Mouse (Mus musculus): ENCODE data around the gene Preb. TPM values are rescaled to one million over a fixed set of nuclear protein-coding genes. Genes with fewer than 3 reads are reported as not detected.

Gene Preb
- polyA plus RNA-seq, 2 experiments, result 91.1 to 259 TPM

GRCm38 (mm10) chr5:30950451-30950850 is 9.7 kb downstream of the Preb start:
- no peak for DNase-seq (ENCODE audit: low spot score)
- TF ChIP-seq POLR2A (IDR thresholded peaks at IDR 0.05; ENCODE audit: borderline replicate concordance, extremely low read depth, insufficient read depth, insufficient read length), result no peak
- WGBS, result 58% methylated on average over 4 of the region's 4 CpGs
- Histone ChIP-seq H3K36me3 (ENCODE audit: control insufficient read depth, insufficient read depth, low read length) (peaks cover 34% of the 10 kb centered on the region), H3K4me3 (replicated peaks; ENCODE audit: low read length) (peak overlapping the region; percentile 44), H3K9ac (ENCODE audit: low read depth, low read length, severe bottlenecking) (peak overlapping the region; percentile 47; the same call in 1 of the 2 replicates), H3K27me3 (ENCODE audit: control insufficient read depth, insufficient read depth, low read length) (no peaks in the 10 kb centered on the region), H3K4me2 (replicated peaks; ENCODE audit: low read depth, low read length, severe bottlenecking) (peak overlapping the region; percentile 66), H3K27ac (replicated peaks; ENCODE audit: low read depth, low read length) (no peak overlapping the region), H3K4me1 (ENCODE audit: control insufficient read depth, insufficient read depth, low read length) (peaks cover 6% of the 10 kb centered on the region; the same call in 1 of the 2 replicates), H3K9me3 (ENCODE audit: control insufficient read depth, low read length) (no peaks in the 10 kb centered on the region)
- ATAC-seq (ENCODE audit: low FRiP score, low read depth), result no peak

- H3K27ac ChIP-seq (replicated peaks; ENCODE audit: low read depth, low read length), result peak overlapping the region; percentile 50; the same call in 1 of the 2 replicates
- no peaks in the 10 kb centered on the region for H3K9me3 ChIP-seq (ENCODE audit: control insufficient read depth, low read length)
- WGBS, result 2% methylated on average over 31 of the region's 31 CpGs
- H3K4me3 ChIP-seq (replicated peaks; ENCODE audit: low read length), result peak overlapping the region; percentile 44
- DNase-seq (ENCODE audit: low spot score) (peak; percentile 92), ATAC-seq (ENCODE audit: low FRiP score, low read depth) (peak; percentile 84)
- peak overlapping the region; percentile 47 for H3K9ac ChIP-seq (ENCODE audit: low read depth, low read length, severe bottlenecking)
- no peak; the same call in 1 of the 2 replicates for TF ChIP-seq POLR2A (IDR thresholded peaks at IDR 0.05; ENCODE audit: borderline replicate concordance, extremely low read depth, insufficient read depth, insufficient read length)
- H3K4me2 ChIP-seq (replicated peaks; ENCODE audit: low read depth, low read length, severe bottlenecking), result peak overlapping the region; percentile 66
- peaks cover 6% of the 10 kb centered on the region; the same call in 1 of the 2 replicates for H3K4me1 ChIP-seq (ENCODE audit: control insufficient read depth, insufficient read depth, low read length)
- no peaks in the 10 kb centered on the region; the same call in 1 of the 2 replicates for H3K27me3 ChIP-seq (ENCODE audit: control insufficient read depth, insufficient read depth, low read length)
- peaks cover 27% of the 10 kb centered on the region for H3K36me3 ChIP-seq (ENCODE audit: control insufficient read depth, insufficient read depth, low read length)
Measured at GRCm38 (mm10) chr5:30949654-30950326, 10.4 kb downstream of the Preb start.

DNA sequence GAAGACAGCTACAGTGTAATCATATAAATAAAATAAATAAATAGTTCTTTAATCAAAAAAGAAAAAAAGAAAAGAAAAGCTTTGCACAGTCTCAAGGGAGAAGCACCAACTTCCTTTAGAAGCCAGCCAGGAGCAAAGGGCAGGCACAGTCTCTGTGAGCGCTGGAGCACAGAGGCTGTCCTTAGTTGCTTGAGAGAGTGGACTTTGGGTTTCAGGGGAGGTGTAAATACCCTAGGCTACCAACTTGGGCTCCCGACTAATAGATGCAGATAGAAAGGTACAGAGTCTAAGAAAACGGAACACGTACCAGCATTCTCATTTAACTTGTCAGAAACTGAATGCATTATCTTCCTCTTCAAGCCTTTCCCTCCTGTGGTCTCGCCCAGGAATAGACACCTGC is 11.5 kb downstream of the Preb start:
- no peak overlapping the region for H3K27ac ChIP-seq (replicated peaks; ENCODE audit: low read depth, low read length)
- H3K4me2 ChIP-seq (replicated peaks; ENCODE audit: low read depth, low read length, severe bottlenecking), result no peak overlapping the region

DNA sequence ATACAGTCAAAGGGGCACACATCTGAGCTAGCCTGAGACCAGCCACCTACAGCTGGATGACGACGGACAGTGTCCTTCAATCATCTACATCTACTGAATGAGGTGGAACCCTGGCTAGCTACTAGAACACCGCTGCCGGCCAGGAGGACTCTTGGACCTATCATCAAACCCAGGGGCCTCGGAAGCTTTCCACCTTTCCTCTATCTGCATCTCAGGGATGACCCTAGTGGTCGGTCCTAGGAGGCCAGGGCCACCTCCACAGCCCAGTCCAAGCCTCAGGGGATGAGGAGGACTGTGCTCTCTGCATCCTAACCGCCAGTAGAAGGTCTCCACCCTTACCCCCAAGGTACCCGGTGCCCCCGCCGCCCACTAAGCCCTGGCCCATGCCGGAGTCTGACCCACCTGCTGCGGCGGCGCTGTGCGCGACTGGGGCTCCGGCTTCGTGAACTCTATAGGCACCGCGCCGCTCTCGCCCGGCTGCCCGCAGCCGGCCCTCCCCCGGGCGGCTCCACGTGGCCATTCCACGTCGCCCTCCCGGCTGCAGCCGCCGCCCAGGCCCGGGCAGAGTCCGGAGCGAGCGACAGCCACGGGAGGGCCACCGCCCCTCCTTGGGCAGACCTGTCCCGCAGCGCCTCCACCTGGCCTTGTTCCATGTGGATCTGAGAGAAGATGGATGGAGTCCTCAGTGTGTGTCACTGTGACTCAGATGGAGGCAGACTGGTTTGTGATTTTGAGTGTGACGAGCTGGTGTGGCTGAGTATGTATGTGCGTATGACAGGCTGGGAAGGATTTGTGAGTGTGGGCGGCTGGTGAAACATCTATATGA is 15.0 kb downstream of the Preb start, which contains the start of gene Cgref1:
TSS of gene Cgref1 (minus strand) at position 636 of the 826 bp plus-strand sequence.
- WGBS, result 6% methylated on average over 42 of the region's 44 CpGs
- Histone ChIP-seq H3K27ac (replicated peaks; ENCODE audit: low read depth, low read length) (no peak within 1 kb of the TSS), H3K4me1 (ENCODE audit: control insufficient read depth, insufficient read depth, low read length) (peaks cover 3% of the 10 kb centered on the region; the same call in 1 of the 2 replicates), H3K4me3 (replicated peaks; ENCODE audit: low read length) (peak within 1 kb of the TSS; percentile 48), H3K27me3 (ENCODE audit: control insufficient read depth, insufficient read depth, low read length) (no peaks in the 10 kb centered on the region; the same call in 1 of the 2 replicates), H3K4me2 (replicated peaks; ENCODE audit: low read depth, low read length, severe bottlenecking) (peak within 1 kb of the TSS; percentile 76), H3K9me3 (ENCODE audit: control insufficient read depth, low read length) (no peaks in the 10 kb centered on the region), H3K36me3 (ENCODE audit: control insufficient read depth, insufficient read depth, low read length) (no peaks in the 10 kb centered on the region), H3K9ac (ENCODE audit: low read depth, low read length, severe bottlenecking) (peak within 1 kb of the TSS; percentile 56)
- TF ChIP-seq POLR2A (IDR thresholded peaks at IDR 0.05; ENCODE audit: borderline replicate concordance, extremely low read depth, insufficient read depth, insufficient read length), result no peak
- no peak for ATAC-seq (ENCODE audit: low FRiP score, low read depth)
- DNase-seq (ENCODE audit: low spot score), result peak; percentile 55

More for the DNA sequence above, 11.5 kb downstream of the Preb start:
- H3K9ac ChIP-seq (ENCODE audit: low read depth, low read length, severe bottlenecking), result no peak overlapping the region
- H3K9me3 ChIP-seq (ENCODE audit: control insufficient read depth, low read length), result no peaks in the 10 kb centered on the region
- peaks cover 15% of the 10 kb centered on the region for H3K36me3 ChIP-seq (ENCODE audit: control insufficient read depth, insufficient read depth, low read length)
- 74% methylated on average over 5 of the region's 5 CpGs for WGBS
- DNase-seq (ENCODE audit: low spot score) (no peak), ATAC-seq (ENCODE audit: low FRiP score, low read depth) (no peak)
- H3K4me1 ChIP-seq (ENCODE audit: control insufficient read depth, insufficient read depth, low read length), result peaks cover 6% of the 10 kb centered on the region; the same call in 1 of the 2 replicates
- no peak for TF ChIP-seq POLR2A (IDR thresholded peaks at IDR 0.05; ENCODE audit: borderline replicate concordance, extremely low read depth, insufficient read depth, insufficient read length)
- no peak overlapping the region for H3K4me3 ChIP-seq (replicated peaks; ENCODE audit: low read length)
- H3K27me3 ChIP-seq (ENCODE audit: control insufficient read depth, insufficient read depth, low read length), result no peaks in the 10 kb centered on the region; the same call in 1 of the 2 replicates

DNA sequence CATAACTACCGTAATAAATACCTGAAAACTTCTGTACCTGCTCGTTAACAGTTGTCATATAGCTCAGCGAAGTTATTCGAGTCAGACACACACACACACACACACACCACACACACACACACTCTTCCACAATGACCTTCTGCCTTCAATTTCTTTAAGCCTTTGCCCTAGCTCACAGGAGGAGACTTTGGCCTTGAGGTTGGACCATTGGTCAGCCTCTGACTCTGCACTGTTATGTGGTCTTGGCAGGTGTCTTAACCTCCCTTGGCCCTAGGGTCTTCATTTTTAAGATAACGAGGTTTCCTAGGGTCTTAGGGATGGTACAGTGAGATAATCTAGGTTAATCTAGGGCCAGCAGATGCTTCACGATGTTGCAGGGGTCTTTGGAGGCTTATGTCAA is 15.8 kb downstream of the Preb start:
- H3K9ac ChIP-seq (ENCODE audit: low read depth, low read length, severe bottlenecking), result no peak overlapping the region
- DNase-seq (ENCODE audit: low spot score) (no peak), ATAC-seq (ENCODE audit: low FRiP score, low read depth) (no peak)
- no peaks in the 10 kb centered on the region; the same call in 1 of the 2 replicates for H3K27me3 ChIP-seq (ENCODE audit: control insufficient read depth, insufficient read depth, low read length)
- no peak overlapping the region for H3K27ac ChIP-seq (replicated peaks; ENCODE audit: low read depth, low read length)
- H3K4me1 ChIP-seq (ENCODE audit: control insufficient read depth, insufficient read depth, low read length), result peaks cover 3% of the 10 kb centered on the region; the same call in 1 of the 2 replicates
- no peak for TF ChIP-seq POLR2A (IDR thresholded peaks at IDR 0.05; ENCODE audit: borderline replicate concordance, extremely low read depth, insufficient read depth, insufficient read length)
- H3K4me2 ChIP-seq (replicated peaks; ENCODE audit: low read depth, low read length, severe bottlenecking), result no peak overlapping the region; the same call in 1 of the 2 replicates
- 77% methylated on average over 6 of the region's 6 CpGs for WGBS
- no peaks in the 10 kb centered on the region for H3K36me3 ChIP-seq (ENCODE audit: control insufficient read depth, insufficient read depth, low read length)
- H3K4me3 ChIP-seq (replicated peaks; ENCODE audit: low read length), result no peak overlapping the region
- no peaks in the 10 kb centered on the region for H3K9me3 ChIP-seq (ENCODE audit: control insufficient read depth, low read length)
